Comparison of ENCODE assay signal across 8 mouse cellular contexts in genomic region chr9:103110727-103111501, GRCm38 (mm10). TPM values are rescaled to one million over a fixed set of nuclear protein-coding genes. Genes with fewer than 3 reads are reported as not detected.
DNase-seq lines count a peak whose midpoint lies in the region; ATAC-seq and TF ChIP-seq lines count a peak whose summit lies in the region.

No protein-coding gene starts in this region.

- TF ChIP-seq CTCF in small intestine, adult 2 months (IDR thresholded peaks at IDR 0.05; ENCODE audit: extremely low read depth, insufficient read length, insufficient replicate concordance, low read depth, low read length), result no peak

- WGBS in forebrain, embryonic 16.5 days, result 14% methylated on average over 18 of the region's 18 CpGs
- WGBS in liver, embryonic 16.5 days (ENCODE audit: insufficient replicate concordance), result 14% methylated on average over 18 of the region's 18 CpGs
- 39% methylated on average over 18 of the region's 18 CpGs for WGBS in small intestine, adult 2 months

- H3K4me1 ChIP-seq in forebrain, embryonic 16.5 days (replicated peaks; ENCODE audit: control insufficient read depth, insufficient read depth, low read length), result peaks cover 38% of the 10 kb centered on the region
- peaks cover 4% of the 10 kb centered on the region for H3K4me1 ChIP-seq in liver, embryonic 16.5 days (ENCODE audit: control insufficient read depth, low read depth, low read length)
- peaks cover 7% of the 10 kb centered on the region for H3K4me1 ChIP-seq in small intestine, adult 2 months (ENCODE audit: control insufficient read depth, insufficient read depth, insufficient read length, low read length)

- H3K27me3 ChIP-seq in forebrain, embryonic 16.5 days (replicated peaks; ENCODE audit: control insufficient read depth, insufficient read depth, low read length), result no peaks in the 10 kb centered on the region
- H3K27me3 ChIP-seq in liver, embryonic 16.5 days (ENCODE audit: control insufficient read depth, insufficient read depth, low read depth, low read length), result peaks cover 46% of the 10 kb centered on the region
- H3K27me3 ChIP-seq in small intestine, adult 2 months (ENCODE audit: control insufficient read depth, insufficient read depth, low read length), result peaks cover 20% of the 10 kb centered on the region

- H3K9me3 ChIP-seq in forebrain, embryonic 16.5 days (ENCODE audit: control insufficient read depth, low read length), result no peaks in the 10 kb centered on the region
- no peaks in the 10 kb centered on the region for H3K9me3 ChIP-seq in liver, embryonic 16.5 days (replicated peaks; ENCODE audit: control insufficient read depth, low read length)

- H3K4me3 ChIP-seq in forebrain, embryonic 16.5 days (replicated peaks; ENCODE audit: low read length), result peak overlapping the region; percentile 63
- peak overlapping the region; percentile 54 for H3K4me3 ChIP-seq in liver, embryonic 16.5 days (ENCODE audit: low read depth, low read length)
- H3K4me3 ChIP-seq in small intestine, adult 2 months (ENCODE audit: low read depth, low read length), result peak overlapping the region; percentile 87

- no peak for ATAC-seq in forebrain, embryonic 16.5 days
- no peak for ATAC-seq in liver, embryonic 16.5 days (ENCODE audit: low read depth)

- peak; percentile 26 to 47 for DNase-seq in right cerebral cortex, postnatal 10 days (ENCODE audit: low spot score in 2 of 2)
- no peak for DNase-seq in right cerebral cortex, postnatal 25 days
- no peak for DNase-seq in embryo, embryonic 10 days (ENCODE audit: low spot score)
- no peak for DNase-seq in adrenal gland, adult 2 months
- DNase-seq in cerebellum, adult 8-10 months, result no peak

- peak overlapping the region; percentile 81 for H3K9ac ChIP-seq in forebrain, embryonic 16.5 days (replicated peaks; ENCODE audit: low read depth, low read length)
- H3K9ac ChIP-seq in liver, embryonic 16.5 days (ENCODE audit: low read depth, low read length), result no peak overlapping the region

- H3K27ac ChIP-seq in forebrain, embryonic 16.5 days (ENCODE audit: low read length), result peak overlapping the region; percentile 87
- no peak overlapping the region for H3K27ac ChIP-seq in liver, embryonic 16.5 days (ENCODE audit: low read length)
- no peak overlapping the region for H3K27ac ChIP-seq in small intestine, adult 2 months (ENCODE audit: insufficient read depth, low read depth, low read length)

- H3K4me2 ChIP-seq in forebrain, embryonic 16.5 days (ENCODE audit: low read length), result peak overlapping the region; percentile 74
- H3K4me2 ChIP-seq in liver, embryonic 16.5 days (ENCODE audit: low read depth, low read length), result peak overlapping the region; percentile 76

- no peaks in the 10 kb centered on the region for H3K36me3 ChIP-seq in forebrain, embryonic 16.5 days (ENCODE audit: control insufficient read depth, insufficient read depth)
- H3K36me3 ChIP-seq in liver, embryonic 16.5 days (ENCODE audit: control insufficient read depth, insufficient read depth), result no peaks in the 10 kb centered on the region
- H3K36me3 ChIP-seq in small intestine, adult 2 months (ENCODE audit: control insufficient read depth, insufficient read depth, low read length), result no peaks in the 10 kb centered on the region

- TF ChIP-seq POLR2A in small intestine, adult 2 months (IDR thresholded peaks at IDR 0.05; ENCODE audit: low read depth, low read length), result no peak

RNA-seq across cellular contexts. Expression of gene Rab6b, which starts 0.7 kb away (rescaled TPM):
- polyA plus RNA-seq in forebrain, embryonic 16.5 days (2015; fragmentation: Nextera tagmentation; extraction: Ambion mirVana), result 63.6 and 77.9 TPM in 2 replicates
- 0.13 and 0.27 TPM in 2 replicates for polyA plus RNA-seq in liver, embryonic 16.5 days (2015; fragmentation: Nextera tagmentation; extraction: Ambion mirVana)
- 3.3 and 11.6 TPM in 2 replicates for polyA plus RNA-seq in small intestine, adult 2 months (2012; rRNA removed)
- total RNA-seq in adrenal gland, adult 2 months (2021), result 1 to 10 TPM; 2.4 to 3.1 TPM
- polyA plus RNA-seq in adrenal gland, adult 2 months (2012; rRNA removed), result 18.9 and 29.2 TPM in 2 replicates

Comparison
In these comparisons a context has a peak if more than half of its experiments do, and no peak if none do; other contexts are left out.
1. DNase-seq: peak in right cerebral cortex, postnatal 10 days (2 of 2); none in right cerebral cortex, postnatal 25 days (single experiment), embryo, embryonic 10 days (single experiment), adrenal gland, adult 2 months (single experiment) and cerebellum, adult 8-10 months (single experiment).
2. Peak in every context shown above with its lines, with median percentiles within 50 percentile points of each other: H3K4me3 ChIP-seq.